Mouse (Mus musculus): Measurements from ENCODE around the gene Cyb5rl. TPM values are rescaled to one million over a fixed set of nuclear protein-coding genes. Genes with fewer than 3 reads are reported as not detected.

The Cyb5rl gene
- polyA plus RNA-seq, 1 experiment from 2014 or later: 5.3 TPM

Other genes with a start within 250 kb of the Cyb5rl start
- 93.6 and 106 TPM in 2 replicates for gene Ssbp3, start 156.3 kb upstream of the Cyb5rl start, polyA plus RNA-seq (2015; fragmentation: Nextera tagmentation; extraction: Ambion mirVana)
- gene Mrpl37, start 120 bp upstream of the Cyb5rl start, polyA plus RNA-seq (2015; fragmentation: Nextera tagmentation; extraction: Ambion mirVana): 78.1 and 80.6 TPM in 2 replicates
- not detected in 2 replicates for gene Cdcp2, start 29.9 kb downstream of the Cyb5rl start, polyA plus RNA-seq (2015; fragmentation: Nextera tagmentation; extraction: Ambion mirVana)
- 373 and 377 TPM in 2 replicates for gene Tmem59, start 111.4 kb downstream of the Cyb5rl start, polyA plus RNA-seq (2015; fragmentation: Nextera tagmentation; extraction: Ambion mirVana)
- 48.4 and 67.1 TPM in 2 replicates for gene Tceanc2, start 112.1 kb downstream of the Cyb5rl start, polyA plus RNA-seq (2015; fragmentation: Nextera tagmentation; extraction: Ambion mirVana)
- 0.19 and 0.38 TPM in 2 replicates for gene Ldlrad1, start 142.2 kb downstream of the Cyb5rl start, polyA plus RNA-seq (2015; fragmentation: Nextera tagmentation; extraction: Ambion mirVana)
- gene Lrrc42, start 186.5 kb downstream of the Cyb5rl start, polyA plus RNA-seq (2015; fragmentation: Nextera tagmentation; extraction: Ambion mirVana): 127 and 129 TPM in 2 replicates
- gene Hspb11, start 186.6 kb downstream of the Cyb5rl start, polyA plus RNA-seq (2015; fragmentation: Nextera tagmentation; extraction: Ambion mirVana): 106 and 112 TPM in 2 replicates
- gene Dio1, start 240.2 kb downstream of the Cyb5rl start, polyA plus RNA-seq (2015; fragmentation: Nextera tagmentation; extraction: Ambion mirVana): 6.8 and 7.2 TPM in 2 replicates
- 84.3 and 87.2 TPM in 2 replicates for gene Yipf1, start 247.4 kb downstream of the Cyb5rl start, polyA plus RNA-seq (2015; fragmentation: Nextera tagmentation; extraction: Ambion mirVana)